23 mouse cellular contexts compared by ENCODE assay signal in genomic region chr2:163462386-163462785, GRCm38 (mm10). TPM values are rescaled to one million over a fixed set of nuclear protein-coding genes. Genes with fewer than 3 reads are reported as not detected.
"Had no signal": no experiment of that assay in that cellular context is flagged by ENCODE, and none has a peak within 500 bp of the region (broad histone marks: within the 10 kb centered on the region; RNA-seq: fewer than 3 reads in every experiment).

No protein-coding gene starts in this region.

- H3K27ac ChIP-seq: limb, embryonic 13.5 days; midbrain, embryonic 10.5 days; neural tube, embryonic 12.5 days had no signal

- H3K4me1 ChIP-seq: limb, embryonic 13.5 days; neural tube, embryonic 12.5 days had no signal

- H3K4me3 ChIP-seq: limb, embryonic 13.5 days; midbrain, embryonic 10.5 days; neural tube, embryonic 12.5 days had no signal

- H3K9ac ChIP-seq: limb, embryonic 13.5 days; lung, embryonic 14.5 days; neural tube, embryonic 12.5 days had no signal

- H3K4me2 ChIP-seq: limb, embryonic 13.5 days; lung, embryonic 14.5 days; neural tube, embryonic 12.5 days had no signal

- H3K9me3 ChIP-seq: limb, embryonic 13.5 days; midbrain, embryonic 10.5 days; neural tube, embryonic 12.5 days had no signal

- H3K36me3 ChIP-seq: neural tube, embryonic 12.5 days had no signal

- DNase-seq: kidney, postnatal 14 days; left cerebral cortex, postnatal 4 days; lung, embryonic 14.5 days; lung, postnatal 10 days; lung, postnatal 4 days; midbrain, embryonic 14.5 days; retina, postnatal 1 day; right cerebral cortex, postnatal 4 days; spleen, adult 18-20 months; thymus, adult 18-20 months; thymus, postnatal 14 days had no signal

- H3K27me3 ChIP-seq: neural tube, embryonic 12.5 days had no signal

RNA-seq across cellular contexts. Expression of gene Gdap1l1, which starts 24.1 kb away (rescaled TPM):
- total RNA-seq: liver, adult 2 months; megakaryocyte, adult 5-6 weeks; monocyte, adult 5-6 weeks had no signal
- polyA plus RNA-seq: liver, adult 2 months had no signal

RNA-seq across cellular contexts. Expression of gene R3hdml, which starts 29.7 kb away (rescaled TPM):
- total RNA-seq: layer of hippocampus, adult 8-10 months; layer of hippocampus, postnatal 14 days; left cerebral cortex, adult 18-20 months; liver, adult 2 months; megakaryocyte, adult 5-6 weeks; monocyte, adult 5-6 weeks had no signal
- polyA plus RNA-seq: limb, embryonic 13.5 days; liver, adult 2 months; liver, embryonic 16.5 days; lung, embryonic 14.5 days; midbrain, embryonic 10.5 days; midbrain, embryonic 14.5 days; neural tube, embryonic 12.5 days; stomach, embryonic 14.5 days had no signal

RNA-seq across cellular contexts. Expression of gene Hnf4a, which starts 44.2 kb away (rescaled TPM):
- total RNA-seq: layer of hippocampus, adult 8-10 months; layer of hippocampus, postnatal 14 days; left cerebral cortex, adult 18-20 months; left cerebral cortex, postnatal 10 days; left cerebral cortex, postnatal 4 days; megakaryocyte, adult 5-6 weeks; monocyte, adult 5-6 weeks had no signal
- polyA plus RNA-seq: limb, embryonic 13.5 days; midbrain, embryonic 14.5 days; neural tube, embryonic 12.5 days had no signal
